Mouse (Mus musculus): ENCODE measurements at regions not wholly inside any gene's neighbourhood (a gene's known extent, or its start where the extent isn't known, plus 50 kb on each side); places are given as distances from the start of the nearest gene placed in this dataset.

- peak; percentile 74 for ATAC-seq (ENCODE audit: low FRiP score)
- WGBS: 28% methylated on average over 13 of the region's 13 CpGs
- Histone ChIP-seq H3K9ac (replicated peaks; ENCODE audit: low read length, poor library complexity, severe bottlenecking) (peak overlapping the region; percentile 39; the same call in 1 of the 2 replicates), H3K4me1 (ENCODE audit: insufficient read depth, low read length) (no peaks in the 10 kb centered on the region), H3K9me3 (ENCODE audit: low read length) (no peaks in the 10 kb centered on the region), H3K36me3 (ENCODE audit: insufficient read depth, low read length) (no peaks in the 10 kb centered on the region), H3K4me2 (ENCODE audit: low read depth, low read length, poor library complexity, severe bottlenecking) (peak overlapping the region; percentile 48), H3K4me3 (ENCODE audit: low read depth, low read length) (peak overlapping the region; percentile 11; the same call in 1 of the 2 replicates), H3K27ac (ENCODE audit: low read depth, low read length) (peak overlapping the region; percentile 78), H3K27me3 (ENCODE audit: insufficient read depth, low read length) (no peaks in the 10 kb centered on the region)
- DNase-seq (ENCODE audit: low spot score): peak; percentile 77
- TF ChIP-seq CTCF (IDR thresholded peaks at IDR 0.05): no peak
Measured at GRCm38 (mm10) chr1:61472579-61473242, 165.9 kb upstream of the Pard3b start.

GRCm38 (mm10) chr1:61485459-61485858 is 153.2 kb upstream of the Pard3b start:
- 93% methylated on average over 3 of the region's 3 CpGs for WGBS
- Histone ChIP-seq H3K27me3 (ENCODE audit: insufficient read depth, low read length) (no peaks in the 10 kb centered on the region), H3K27ac (ENCODE audit: low read depth, low read length) (no peak overlapping the region), H3K36me3 (ENCODE audit: insufficient read depth, low read length) (no peaks in the 10 kb centered on the region), H3K4me3 (ENCODE audit: low read depth, low read length) (no peak overlapping the region), H3K4me2 (ENCODE audit: low read depth, low read length, poor library complexity, severe bottlenecking) (no peak overlapping the region), H3K4me1 (ENCODE audit: insufficient read depth, low read length) (no peaks in the 10 kb centered on the region), H3K9ac (replicated peaks; ENCODE audit: low read length, poor library complexity, severe bottlenecking) (no peak overlapping the region), H3K9me3 (ENCODE audit: low read length) (no peaks in the 10 kb centered on the region)
- no peak for TF ChIP-seq CTCF (IDR thresholded peaks at IDR 0.05)
- DNase-seq (ENCODE audit: low spot score) (no peak), ATAC-seq (ENCODE audit: low FRiP score) (no peak)

- peak; percentile 10; the same call in 1 of the 2 replicates for TF ChIP-seq CTCF (IDR thresholded peaks at IDR 0.05)
Measured at GRCm38 (mm10) chr1:61524886-61525285, 113.7 kb upstream of the Pard3b start.

GRCm38 (mm10) chr1:61525881-61526280 is 112.7 kb upstream of the Pard3b start:
- Histone ChIP-seq H3K27ac (ENCODE audit: low read depth, low read length) (no peak overlapping the region), H3K36me3 (ENCODE audit: insufficient read depth, low read length) (no peaks in the 10 kb centered on the region), H3K27me3 (ENCODE audit: insufficient read depth, low read length) (no peaks in the 10 kb centered on the region), H3K9me3 (ENCODE audit: low read length) (no peaks in the 10 kb centered on the region), H3K4me3 (ENCODE audit: low read depth, low read length) (no peak overlapping the region), H3K9ac (replicated peaks; ENCODE audit: low read length, poor library complexity, severe bottlenecking) (no peak overlapping the region), H3K4me1 (ENCODE audit: insufficient read depth, low read length) (peaks cover 5% of the 10 kb centered on the region; the same call in 1 of the 2 replicates), H3K4me2 (ENCODE audit: low read depth, low read length, poor library complexity, severe bottlenecking) (no peak overlapping the region)
- no peak for ATAC-seq (ENCODE audit: low FRiP score)
- 78% methylated on average over 8 of the region's 8 CpGs for WGBS
- no peak for DNase-seq (ENCODE audit: low spot score)
- no peak for TF ChIP-seq CTCF (IDR thresholded peaks at IDR 0.05)

More at GRCm38 (mm10) chr1:61524886-61525285, 113.7 kb upstream of the Pard3b start:
- Histone ChIP-seq H3K9ac (replicated peaks; ENCODE audit: low read length, poor library complexity, severe bottlenecking) (no peak overlapping the region), H3K4me1 (ENCODE audit: insufficient read depth, low read length) (peaks cover 3% of the 10 kb centered on the region; the same call in 1 of the 2 replicates), H3K27ac (ENCODE audit: low read depth, low read length) (no peak overlapping the region), H3K4me3 (ENCODE audit: low read depth, low read length) (no peak overlapping the region), H3K36me3 (ENCODE audit: insufficient read depth, low read length) (no peaks in the 10 kb centered on the region), H3K4me2 (ENCODE audit: low read depth, low read length, poor library complexity, severe bottlenecking) (no peak overlapping the region), H3K27me3 (ENCODE audit: insufficient read depth, low read length) (no peaks in the 10 kb centered on the region), H3K9me3 (ENCODE audit: low read length) (no peaks in the 10 kb centered on the region)
- WGBS: 69% methylated on average over 1 of the region's 1 CpGs
- DNase-seq (ENCODE audit: low spot score): no peak
- no peak for ATAC-seq (ENCODE audit: low FRiP score)

GRCm38 (mm10) chr1:61528757-61529156 is 109.9 kb upstream of the Pard3b start:
- peak; percentile 54; the same call in 1 of the 2 replicates for ATAC-seq (ENCODE audit: low FRiP score)
- Histone ChIP-seq H3K9me3 (ENCODE audit: low read length) (no peaks in the 10 kb centered on the region), H3K4me3 (ENCODE audit: low read depth, low read length) (no peak overlapping the region), H3K4me1 (ENCODE audit: insufficient read depth, low read length) (peaks cover 5% of the 10 kb centered on the region; the same call in 1 of the 2 replicates), H3K27ac (ENCODE audit: low read depth, low read length) (no peak overlapping the region), H3K9ac (replicated peaks; ENCODE audit: low read length, poor library complexity, severe bottlenecking) (no peak overlapping the region), H3K4me2 (ENCODE audit: low read depth, low read length, poor library complexity, severe bottlenecking) (no peak overlapping the region), H3K27me3 (ENCODE audit: insufficient read depth, low read length) (no peaks in the 10 kb centered on the region), H3K36me3 (ENCODE audit: insufficient read depth, low read length) (no peaks in the 10 kb centered on the region)
- WGBS: 62% methylated on average over 15 of the region's 15 CpGs
- no peak for TF ChIP-seq CTCF (IDR thresholded peaks at IDR 0.05)
- peak; percentile 39 for DNase-seq (ENCODE audit: low spot score)

- Histone ChIP-seq H3K27me3 (ENCODE audit: insufficient read depth, low read length) (no peaks in the 10 kb centered on the region), H3K27ac (ENCODE audit: low read depth, low read length) (no peak overlapping the region), H3K9ac (replicated peaks; ENCODE audit: low read length, poor library complexity, severe bottlenecking) (no peak overlapping the region), H3K4me3 (ENCODE audit: low read depth, low read length) (no peak overlapping the region), H3K9me3 (ENCODE audit: low read length) (no peaks in the 10 kb centered on the region), H3K36me3 (ENCODE audit: insufficient read depth, low read length) (no peaks in the 10 kb centered on the region), H3K4me2 (ENCODE audit: low read depth, low read length, poor library complexity, severe bottlenecking) (no peak overlapping the region), H3K4me1 (ENCODE audit: insufficient read depth, low read length) (peaks cover 5% of the 10 kb centered on the region; the same call in 1 of the 2 replicates)
- peak; percentile 46 for DNase-seq (ENCODE audit: low spot score)
- 16% methylated on average over 3 of the region's 3 CpGs for WGBS
- no peak for TF ChIP-seq CTCF (IDR thresholded peaks at IDR 0.05)
- ATAC-seq (ENCODE audit: low FRiP score): no peak
Measured at GRCm38 (mm10) chr1:61530166-61530565, 108.5 kb upstream of the Pard3b start.
